Mouse (Mus musculus) ES-E14 (cell line): ENCODE results near the gene Dnmt3a. TPM values are rescaled to one million over a fixed set of nuclear protein-coding genes. Genes with fewer than 3 reads are reported as not detected.

Source experiments
- DNase-seq: peaks from one replicate; pipeline ENCODE4 v3.0.0-alpha.2; 2013; ENCODE audit warnings: low read depth, low spot score
- H3K27ac ChIP-seq: 2 replicates; pipeline ENCODE4 v1.5.1; 2012; ENCODE audit warnings: low read depth, mild to moderate bottlenecking, low read length, moderate library complexity, mixed read lengths; ENCODE audit not compliant: poor library complexity, insufficient read depth, severe bottlenecking
- H3K36me3 ChIP-seq: 2 replicates; pipeline ENCODE4 v1.6.1; 2012; ENCODE audit warnings: mild to moderate bottlenecking, low read length, moderate library complexity, mixed read lengths; ENCODE audit not compliant: control insufficient read depth, poor library complexity, insufficient read depth, severe bottlenecking
- H3K4me1 ChIP-seq, 2 experiments: fragments of 150-350 bp in 1 of 2; sonication (generic) in 1 of 2; 2 replicates each; pipeline ENCODE4 v1.6.1; 2012; ENCODE audit warnings: low read length in 2 of 2, mild to moderate bottlenecking in 1 of 2, mixed read lengths in 1 of 2; ENCODE audit not compliant: control insufficient read depth in 2 of 2, insufficient read depth in 2 of 2, poor library complexity in 1 of 2
- H3K4me3 ChIP-seq, 2 experiments: fragments of 150-350 bp in 1 of 2; sonication (generic) in 1 of 2; 2 replicates each; pipeline ENCODE4 v1.5.1; 2012; ENCODE audit warnings: low read length in 2 of 2, low read depth in 1 of 2, mild to moderate bottlenecking in 1 of 2, mixed read lengths in 1 of 2; ENCODE audit not compliant: insufficient read depth in 1 of 2, poor library complexity in 1 of 2, severe bottlenecking in 1 of 2
- H3K9ac ChIP-seq: 2 replicates; pipeline ENCODE4 v1.6.1; 2012; ENCODE audit warnings: low read depth, mild to moderate bottlenecking, low read length, mixed read lengths; ENCODE audit not compliant: poor library complexity, insufficient read depth, severe bottlenecking
- H3K9me3 ChIP-seq: fragments of 150-350 bp; sonication (generic); 2 replicates; pipeline ENCODE4 v1.6.1; 2012; ENCODE audit warnings: low read depth, mild to moderate bottlenecking, low read length; ENCODE audit not compliant: control insufficient read depth, insufficient read depth
- CHD2 ChIP-seq: IDR thresholded peaks from 2 replicates; pipeline ENCODE4 v1.6.1; 2014; ENCODE audit warnings: mild to moderate bottlenecking, low read depth, low read length, inconsistent platforms
- HCFC1 ChIP-seq: IDR thresholded peaks from 2 replicates; pipeline ENCODE4 v1.6.1; 2012; ENCODE audit warnings: low read length, inconsistent platforms, borderline replicate concordance; ENCODE audit not compliant: insufficient read depth
- MAFK ChIP-seq: IDR thresholded peaks from 2 replicates; pipeline ENCODE4 v1.6.1; 2014; ENCODE audit warnings: mild to moderate bottlenecking, low read depth, low read length, inconsistent platforms; ENCODE audit not compliant: insufficient read depth
- ZC3H11A ChIP-seq: IDR thresholded peaks from 2 replicates; pipeline ENCODE4 v1.6.1; 2012; ENCODE audit warnings: low read depth, mild to moderate bottlenecking, inconsistent platforms, low read length, borderline replicate concordance
- ZNF384 ChIP-seq: IDR thresholded peaks from 2 replicates; pipeline ENCODE4 v1.6.1; 2012; ENCODE audit warnings: low read depth, low read length, inconsistent platforms
- in situ Hi-C, 2 experiments: fragments of 600-800 bp; cut with MboI; formaldehyde crosslinking; loops; one replicate each; pipeline ENCODE4 v1.15.1; 2025; ENCODE audit warnings: low sequenced_read_pairs in 2 of 2, inconsistent platforms in 1 of 2; ENCODE audit not compliant: unreplicated experiment in 2 of 2
- total RNA-seq: library from RNA; depleted of rRNA; stranded (reverse); fragments of 300-350 nt; gene quantifications from 2 replicates; pipeline ENCODE4 v1.2.3, GENCODE M21; 2012

The Dnmt3a gene
- total RNA-seq, 1 experiment = 77.0 TPM

DNA sequence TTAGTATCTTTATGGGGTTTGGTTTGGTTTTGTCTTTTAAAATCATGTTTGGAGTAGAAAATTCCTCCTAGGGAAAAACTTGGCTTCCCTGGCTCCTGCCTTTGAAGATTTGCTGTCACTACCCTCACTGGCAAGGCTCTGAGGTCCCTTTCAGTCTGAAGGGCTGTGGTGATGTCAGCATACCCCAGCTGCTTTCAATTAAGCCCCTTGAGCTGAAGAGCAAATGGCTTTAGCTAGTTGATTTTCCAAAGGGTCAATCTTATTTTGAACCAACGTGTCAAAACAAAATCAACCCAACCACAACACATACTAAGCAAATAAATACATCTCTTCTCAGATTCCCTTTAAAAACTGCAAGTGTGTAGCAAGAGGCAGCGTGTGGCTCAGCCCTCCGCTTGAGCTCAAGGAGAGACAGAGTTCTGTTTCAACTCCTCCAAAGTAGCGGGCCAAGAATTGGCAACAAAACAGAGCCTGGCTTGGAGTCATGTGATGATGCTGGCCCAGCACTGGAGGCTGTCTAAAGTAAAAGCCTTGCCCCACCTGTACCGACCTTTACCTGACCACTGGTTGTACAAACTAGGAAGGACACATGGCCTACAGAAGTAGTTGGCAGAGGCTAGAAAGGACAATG is 17.3 kb upstream of the Dnmt3a start:
- peaks cover 0 to 14% of the 10 kb centered on the region in 2 experiments; a peak in 1 of 4 replicates for H3K4me1 ChIP-seq
- H3K4me3 ChIP-seq = no peak overlapping the region

DNA sequence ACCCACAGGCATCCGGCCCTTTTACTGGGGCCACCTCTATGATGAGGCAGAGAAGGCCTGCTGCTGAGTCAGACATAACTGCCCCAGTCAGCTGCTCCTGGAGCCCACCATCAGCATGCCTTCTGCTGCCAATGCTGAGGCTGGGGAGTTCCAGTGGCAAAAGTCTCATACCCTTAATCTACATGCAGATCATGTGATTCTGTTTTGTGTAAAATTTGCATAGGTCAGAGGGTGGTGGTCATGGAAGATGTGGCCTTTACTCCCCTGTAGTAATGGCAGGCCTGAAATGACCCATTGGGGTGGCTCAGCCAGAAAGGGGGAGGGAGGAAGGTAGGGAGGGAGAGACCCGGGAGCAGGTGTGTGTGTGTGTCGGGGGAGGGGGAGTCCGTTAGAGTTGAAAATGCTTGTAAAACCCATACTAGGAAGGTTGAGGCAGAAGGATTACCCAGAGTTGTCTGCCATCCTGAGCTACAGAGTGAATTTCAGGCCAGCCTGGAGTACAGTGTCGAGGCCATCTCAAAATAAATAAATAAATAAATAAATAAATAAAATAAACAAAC is 16.1 kb upstream of the Dnmt3a start:
- H3K9me3 ChIP-seq = no peaks in the 10 kb centered on the region
- no peak overlapping the region for H3K27ac ChIP-seq
- H3K4me1 ChIP-seq = peaks cover 0 to 14% of the 10 kb centered on the region in 2 experiments; a peak in 1 of 4 replicates
- no peaks in the 10 kb centered on the region for H3K36me3 ChIP-seq
- in situ Hi-C loops = no loop called here
- no peak for DNase-seq
- no peak overlapping the region for H3K9ac ChIP-seq
- no peak overlapping the region for H3K4me3 ChIP-seq
- no peak for TF ChIP-seq ZNF384
- TF ChIP-seq MAFK = no peak
- no peak for TF ChIP-seq ZC3H11A
- no peak for TF ChIP-seq HCFC1
- TF ChIP-seq CHD2 = no peak

More for the DNA sequence above, 17.3 kb upstream of the Dnmt3a start:
- Histone ChIP-seq H3K27ac (no peak overlapping the region), H3K36me3 (no peaks in the 10 kb centered on the region), H3K9ac (no peak overlapping the region), H3K9me3 (no peaks in the 10 kb centered on the region)
- TF ChIP-seq HCFC1 = no peak
- TF ChIP-seq ZC3H11A = no peak
- TF ChIP-seq ZNF384 = no peak
- no peak for TF ChIP-seq CHD2
- no peak for TF ChIP-seq MAFK
- in situ Hi-C loops = no loop called here
- no peak for DNase-seq

GRCm38 (mm10) chr12:3791257-3791656 is 14.6 kb upstream of the Dnmt3a start:
- H3K9me3 ChIP-seq = no peaks in the 10 kb centered on the region
- H3K36me3 ChIP-seq = no peaks in the 10 kb centered on the region
- no peak overlapping the region for H3K27ac ChIP-seq
- peak overlapping the region in 1 of 2 experiments; percentile 48; a peak in 2 of 4 replicates for H3K4me3 ChIP-seq
- H3K9ac ChIP-seq = no peak overlapping the region
- TF ChIP-seq ZNF384 (no peak), HCFC1 (no peak), ZC3H11A (no peak), MAFK (no peak), CHD2 (no peak)
- DNase-seq = no peak
- in situ Hi-C loops = no loop called here
- H3K4me1 ChIP-seq = peaks cover 0 to 20% of the 10 kb centered on the region in 2 experiments; a peak in 2 of 4 replicates

DNA sequence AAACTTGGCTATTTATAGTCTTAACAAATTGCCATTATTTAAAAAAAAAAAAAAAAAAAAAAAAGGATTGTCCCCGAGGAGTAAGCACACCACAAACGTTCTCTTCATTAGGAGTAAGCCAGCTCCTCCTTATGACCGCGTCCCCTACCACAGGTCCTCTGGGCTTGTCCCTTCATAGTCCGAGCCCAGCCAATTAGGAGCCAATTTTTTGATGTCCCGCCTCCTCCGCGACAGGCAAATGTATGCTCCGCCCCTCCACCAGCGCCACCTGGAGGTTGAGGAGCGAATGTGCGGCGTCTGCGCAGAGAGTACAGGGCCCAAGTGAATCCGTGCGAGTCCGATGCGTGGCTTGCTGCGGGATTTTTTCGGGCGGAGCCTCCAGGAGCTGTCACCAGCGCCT is 14.1 kb upstream of the Dnmt3a start:
- in situ Hi-C loops = no loop called here
- peak; percentile 91 for DNase-seq

More for the DNA sequence above, 14.1 kb upstream of the Dnmt3a start:
- Histone ChIP-seq H3K27ac (no peak overlapping the region), H3K9ac (peak overlapping the region; percentile 49; the same call in 1 of the 2 replicates), H3K9me3 (no peaks in the 10 kb centered on the region), H3K4me1 (peaks cover 0 to 20% of the 10 kb centered on the region in 2 experiments; a peak in 2 of 4 replicates), H3K36me3 (no peaks in the 10 kb centered on the region), H3K4me3 (peak overlapping the region in 1 of 2 experiments; percentile 48; a peak in 2 of 4 replicates)
- no peak for TF ChIP-seq CHD2
- 0 out of 2 replicates have a peak, but pooled peaks have one; percentile 1 for TF ChIP-seq ZC3H11A
- TF ChIP-seq ZNF384 = peak; percentile 41; the same call in 1 of the 2 replicates
